Mouse (Mus musculus) bone marrow macrophage, adult 2 months (primary cell): ENCODE results near the gene Vstm2b.

ENCODE experiments used
- CTCF ChIP-seq: IDR thresholded peaks from 2 replicates; pipeline ENCODE4 v1.5.1; 2012; ENCODE audit warnings: low read depth, mild to moderate bottlenecking, low read length, moderate library complexity
- POLR2A ChIP-seq: IDR thresholded peaks from 2 replicates; pipeline ENCODE4 v1.6.1; 2012; ENCODE audit warnings: mild to moderate bottlenecking, low read depth, low read length, borderline replicate concordance

GRCm38 (mm10) chr7:40856088-40856625 is 42.0 kb upstream of the Vstm2b start:
- no peak for TF ChIP-seq CTCF
- TF ChIP-seq POLR2A = no peak
